Mouse (Mus musculus): Measurements from ENCODE around the gene Hoxc6. TPM values are rescaled to one million over a fixed set of nuclear protein-coding genes. Genes with fewer than 3 reads are reported as not detected.
A peak's percentile ranks its signal among the peaks of the same experiment; 100 is the strongest.

The Hoxc6 gene
- polyA plus RNA-seq, 1 experiment from 2014 or later: not detected

- Histone ChIP-seq H3K4me3 (ENCODE audit: low read depth, low read length) (peak overlapping the region; percentile 26; the same call in 1 of the 2 replicates), H3K9me3 (ENCODE audit: low read depth, low read length) (no peaks in the 10 kb centered on the region), H3K4me2 (peak overlapping the region; percentile 46; the same call in 1 of the 2 replicates), H3K4me1 (ENCODE audit: insufficient read depth) (0 out of 2 replicates have a peak, but pooled peaks cover 2% of the 10 kb centered on the region), H3K27me3 (ENCODE audit: insufficient read depth, low read length) (peaks cover 100% of the 10 kb centered on the region), H3K36me3 (ENCODE audit: insufficient read depth) (no peaks in the 10 kb centered on the region), H3K27ac (ENCODE audit: low read depth) (no peak overlapping the region), H3K9ac (no peak overlapping the region)
- DNase-seq (no peak), ATAC-seq (ENCODE audit: insufficient read depth) (no peak)
- no peak for TF ChIP-seq CTCF (IDR thresholded peaks at IDR 0.05; ENCODE audit: low read depth)
- 0% methylated on average over 14 of the region's 14 CpGs for WGBS
Observed at GRCm38 (mm10) chr15:102980912-102981311, 17.1 kb upstream of the Hoxc6 start.

DNA sequence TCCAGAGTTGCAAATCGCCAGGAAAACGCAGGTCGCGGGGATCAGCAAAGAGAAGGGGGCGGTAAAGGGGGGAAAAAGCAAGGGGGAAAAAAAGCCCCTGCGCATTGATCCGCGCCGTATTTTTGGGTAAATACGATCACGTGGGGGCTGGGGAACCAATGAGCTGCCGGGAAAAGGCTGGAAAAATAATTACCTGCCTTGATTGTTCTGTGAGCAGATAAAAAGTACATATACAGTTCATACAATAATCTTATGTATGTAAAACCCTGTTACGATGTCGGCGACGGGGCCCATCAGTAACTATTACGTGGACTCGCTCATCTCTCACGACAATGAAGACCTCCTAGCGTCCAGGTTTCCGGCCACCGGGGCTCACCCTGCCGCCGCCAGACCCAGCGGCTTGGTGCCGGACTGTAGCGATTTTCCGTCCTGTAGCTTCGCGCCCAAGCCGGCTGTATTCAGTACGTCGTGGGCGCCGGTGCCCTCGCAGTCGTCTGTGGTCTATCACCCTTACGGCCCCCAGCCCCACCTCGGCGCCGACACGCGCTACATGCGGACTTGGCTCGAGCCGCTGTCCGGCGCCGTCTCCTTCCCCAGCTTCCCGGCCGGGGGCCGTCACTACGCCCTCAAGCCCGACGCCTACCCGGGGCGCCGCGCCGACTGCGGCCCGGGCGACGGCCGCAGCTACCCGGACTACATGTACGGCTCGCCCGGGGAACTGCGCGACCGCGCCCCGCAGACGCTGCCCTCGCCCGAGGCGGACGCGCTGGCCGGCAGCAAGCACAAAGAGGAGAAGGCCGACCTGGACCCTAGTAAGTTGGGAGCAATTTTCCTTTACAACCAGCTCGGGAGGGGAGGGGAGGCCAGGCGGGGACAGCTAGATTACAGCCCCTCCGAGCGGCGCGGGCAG is 16.4 kb upstream of the Hoxc6 start:
- H3K4me2 ChIP-seq: peak overlapping the region; percentile 46
- peaks cover 100% of the 10 kb centered on the region for H3K27me3 ChIP-seq (ENCODE audit: insufficient read depth, low read length)
- under 1% methylated on average over 88 of the region's 88 CpGs for WGBS
- H3K9ac ChIP-seq: no peak overlapping the region
- no peaks in the 10 kb centered on the region for H3K36me3 ChIP-seq (ENCODE audit: insufficient read depth)
- DNase-seq (no peak), ATAC-seq (ENCODE audit: insufficient read depth) (0 out of 2 replicates have a peak, but pooled peaks have one; percentile 25)
- H3K4me3 ChIP-seq (ENCODE audit: low read depth, low read length): peak overlapping the region; percentile 26
- no peak overlapping the region for H3K27ac ChIP-seq (ENCODE audit: low read depth)
- H3K9me3 ChIP-seq (ENCODE audit: low read depth, low read length): no peaks in the 10 kb centered on the region
- no peak for TF ChIP-seq CTCF (IDR thresholded peaks at IDR 0.05; ENCODE audit: low read depth)
- 0 out of 2 replicates have a peak, but pooled peaks cover 2% of the 10 kb centered on the region for H3K4me1 ChIP-seq (ENCODE audit: insufficient read depth)

GRCm38 (mm10) chr15:102983716-102984115 is 14.3 kb upstream of the Hoxc6 start:
- Histone ChIP-seq H3K9me3 (ENCODE audit: low read depth, low read length) (no peaks in the 10 kb centered on the region), H3K9ac (no peak overlapping the region), H3K4me3 (ENCODE audit: low read depth, low read length) (no peak overlapping the region), H3K4me1 (ENCODE audit: insufficient read depth) (0 out of 2 replicates have a peak, but pooled peaks cover 2% of the 10 kb centered on the region), H3K4me2 (no peak overlapping the region), H3K27me3 (ENCODE audit: insufficient read depth, low read length) (peaks cover 100% of the 10 kb centered on the region), H3K27ac (ENCODE audit: low read depth) (no peak overlapping the region), H3K36me3 (ENCODE audit: insufficient read depth) (no peaks in the 10 kb centered on the region)
- ATAC-seq (ENCODE audit: insufficient read depth): no peak
- no peak for DNase-seq
- WGBS: 2% methylated on average over 12 of the region's 12 CpGs
- no peak for TF ChIP-seq CTCF (IDR thresholded peaks at IDR 0.05; ENCODE audit: low read depth)

GRCm38 (mm10) chr15:102984521-102984920 is 13.5 kb upstream of the Hoxc6 start:
- no peak for TF ChIP-seq CTCF (IDR thresholded peaks at IDR 0.05; ENCODE audit: low read depth)
- Histone ChIP-seq H3K36me3 (ENCODE audit: insufficient read depth) (no peaks in the 10 kb centered on the region), H3K27ac (ENCODE audit: low read depth) (no peak overlapping the region), H3K27me3 (ENCODE audit: insufficient read depth, low read length) (peaks cover 100% of the 10 kb centered on the region), H3K4me2 (no peak overlapping the region), H3K9ac (no peak overlapping the region), H3K4me1 (ENCODE audit: insufficient read depth) (0 out of 2 replicates have a peak, but pooled peaks cover 2% of the 10 kb centered on the region), H3K4me3 (ENCODE audit: low read depth, low read length) (no peak overlapping the region), H3K9me3 (ENCODE audit: low read depth, low read length) (no peaks in the 10 kb centered on the region)
- DNase-seq (no peak), ATAC-seq (ENCODE audit: insufficient read depth) (no peak)
- 3% methylated on average over 10 of the region's 10 CpGs for WGBS

DNA sequence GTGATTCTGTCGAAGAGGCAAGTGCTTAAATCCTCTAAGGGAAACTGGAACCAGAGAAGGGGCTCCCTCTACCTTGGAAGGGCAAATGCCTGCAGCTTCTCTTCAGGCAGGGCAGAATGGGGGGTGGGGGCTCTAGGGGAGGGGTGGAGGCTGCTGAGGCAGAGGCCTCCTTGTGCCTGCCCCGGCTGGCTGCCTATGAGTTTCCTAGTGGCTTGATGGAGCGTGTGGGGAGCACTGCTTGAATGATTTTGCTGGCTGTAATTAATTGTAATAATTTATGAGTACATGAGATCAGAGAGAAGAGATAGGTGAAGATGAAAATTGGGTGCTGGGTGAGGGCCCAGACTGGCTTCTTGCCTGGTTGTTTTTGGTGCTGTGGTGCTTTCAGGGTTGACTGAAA is 13.1 kb upstream of the Hoxc6 start:
- WGBS: 9% methylated on average over 3 of the region's 3 CpGs

DNA sequence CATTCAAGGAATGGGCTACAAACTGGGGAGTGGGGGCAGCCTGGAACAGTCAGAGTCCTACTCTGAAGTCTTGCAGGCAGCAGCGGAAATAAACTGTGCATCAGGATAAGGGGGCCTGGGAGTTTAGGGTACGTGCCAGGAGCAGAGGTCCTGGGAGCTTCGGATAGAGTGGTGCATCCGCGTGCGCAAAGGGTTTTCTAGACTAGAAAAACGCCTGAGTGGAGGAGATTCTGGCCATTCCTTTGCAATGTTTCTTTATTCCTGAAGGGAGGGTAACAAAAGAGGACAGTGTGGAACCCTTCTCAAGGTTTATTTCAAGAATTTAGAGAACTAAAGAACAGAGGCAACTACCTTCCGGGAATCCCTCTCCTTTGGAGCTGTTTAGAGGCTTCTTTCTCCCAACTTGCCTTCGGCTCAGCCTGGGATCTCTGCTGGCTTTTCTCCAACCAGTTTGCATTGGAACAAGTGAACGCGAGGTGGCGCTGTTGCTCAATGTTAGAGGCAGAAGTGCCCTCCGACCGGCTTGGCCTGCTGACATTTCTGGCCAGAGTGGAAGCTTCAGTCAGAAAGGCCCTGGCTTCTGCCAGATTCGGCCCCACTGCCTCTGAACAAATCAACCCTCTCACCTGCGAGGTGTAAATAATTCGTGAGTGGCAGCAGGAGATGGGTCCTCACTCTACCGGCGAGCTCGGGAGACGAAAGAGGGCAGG is 10.8 kb upstream of the Hoxc6 start:
- H3K27ac ChIP-seq (ENCODE audit: low read depth): no peak overlapping the region
- no peaks in the 10 kb centered on the region for H3K36me3 ChIP-seq (ENCODE audit: insufficient read depth)
- H3K4me3 ChIP-seq (ENCODE audit: low read depth, low read length): no peak overlapping the region
- ATAC-seq (ENCODE audit: insufficient read depth) (peak; percentile 63; the same call in 1 of the 2 replicates), DNase-seq (peak; percentile 99)
- no peak overlapping the region for H3K4me2 ChIP-seq
- no peaks in the 10 kb centered on the region for H3K9me3 ChIP-seq (ENCODE audit: low read depth, low read length)
- no peaks in the 10 kb centered on the region for H3K4me1 ChIP-seq (ENCODE audit: insufficient read depth)
- WGBS: 3% methylated on average over 21 of the region's 21 CpGs
- TF ChIP-seq CTCF (IDR thresholded peaks at IDR 0.05; ENCODE audit: low read depth): peak; percentile 94
- peaks cover 98% of the 10 kb centered on the region for H3K27me3 ChIP-seq (ENCODE audit: insufficient read depth, low read length)
- H3K9ac ChIP-seq: no peak overlapping the region

More for the DNA sequence above, 13.1 kb upstream of the Hoxc6 start:
- no peak for TF ChIP-seq CTCF (IDR thresholded peaks at IDR 0.05; ENCODE audit: low read depth)
- DNase-seq: no peak
- H3K4me3 ChIP-seq (ENCODE audit: low read depth, low read length): no peak overlapping the region
- H3K9me3 ChIP-seq (ENCODE audit: low read depth, low read length): no peaks in the 10 kb centered on the region
- no peak overlapping the region for H3K9ac ChIP-seq
- 0 out of 2 replicates have a peak, but pooled peaks cover 2% of the 10 kb centered on the region for H3K4me1 ChIP-seq (ENCODE audit: insufficient read depth)
- H3K27me3 ChIP-seq (ENCODE audit: insufficient read depth, low read length): peaks cover 100% of the 10 kb centered on the region
- no peak overlapping the region for H3K27ac ChIP-seq (ENCODE audit: low read depth)
- H3K36me3 ChIP-seq (ENCODE audit: insufficient read depth): no peaks in the 10 kb centered on the region
- H3K4me2 ChIP-seq: no peak overlapping the region
- ATAC-seq (ENCODE audit: insufficient read depth): no peak

DNA sequence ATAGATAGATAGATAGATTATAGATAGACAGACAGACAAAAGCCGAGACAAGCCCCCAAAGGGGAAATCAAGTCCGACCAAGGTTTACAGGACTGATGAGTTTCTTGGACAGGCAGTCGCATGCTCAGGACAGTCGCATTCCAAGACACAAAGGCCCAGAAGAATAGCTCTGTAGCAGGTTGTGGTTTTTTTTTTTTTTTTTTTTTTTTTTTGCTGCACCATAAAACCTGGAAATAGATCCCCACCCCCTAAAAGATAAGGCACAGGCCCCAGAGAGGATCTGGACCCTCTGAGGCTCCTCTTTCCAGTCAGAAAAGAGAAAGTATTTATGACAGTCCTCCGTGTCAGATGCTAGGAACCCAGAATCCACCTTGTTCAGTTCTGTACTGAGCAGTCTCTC is 10.0 kb upstream of the Hoxc6 start:
- DNase-seq (no peak), ATAC-seq (ENCODE audit: insufficient read depth) (no peak)
- no peak overlapping the region for H3K27ac ChIP-seq (ENCODE audit: low read depth)
- no peak overlapping the region for H3K9ac ChIP-seq
- 24% methylated on average over 5 of the region's 5 CpGs for WGBS
- no peaks in the 10 kb centered on the region for H3K36me3 ChIP-seq (ENCODE audit: insufficient read depth)
- no peaks in the 10 kb centered on the region for H3K4me1 ChIP-seq (ENCODE audit: insufficient read depth)
- no peak for TF ChIP-seq CTCF (IDR thresholded peaks at IDR 0.05; ENCODE audit: low read depth)
- H3K9me3 ChIP-seq (ENCODE audit: low read depth, low read length): no peaks in the 10 kb centered on the region
- no peak overlapping the region for H3K4me2 ChIP-seq
- H3K27me3 ChIP-seq (ENCODE audit: insufficient read depth, low read length): peaks cover 98% of the 10 kb centered on the region
- no peak overlapping the region for H3K4me3 ChIP-seq (ENCODE audit: low read depth, low read length)
